In genomic region chr19:38161648-38162354, GRCm38 (mm10) we compare ENCODE assay signal across 24 mouse cellular contexts. TPM values are rescaled to one million over a fixed set of nuclear protein-coding genes. Genes with fewer than 3 reads are reported as not detected.
DNase-seq lines count a peak whose midpoint lies in the region; ATAC-seq and TF ChIP-seq lines count a peak whose summit lies in the region.
"Had no signal": no experiment of that assay in that cellular context is flagged by ENCODE, and none has a peak within 500 bp of the region (broad histone marks: within the 10 kb centered on the region; RNA-seq: fewer than 3 reads in every experiment).

No protein-coding gene starts in this region.

- no peaks in the 10 kb centered on the region for H3K9me3 ChIP-seq in stomach, embryonic 14.5 days (ENCODE audit: control insufficient read depth, low read depth, low read length)
- no peaks in the 10 kb centered on the region for H3K9me3 ChIP-seq in stomach, postnatal 0 days (ENCODE audit: control insufficient read depth, low read length)
- H3K9me3 ChIP-seq in liver, embryonic 11.5 days (ENCODE audit: control insufficient read depth, low read length) = no peaks in the 10 kb centered on the region
- no peaks in the 10 kb centered on the region for H3K9me3 ChIP-seq in liver, embryonic 15.5 days (replicated peaks)
- H3K9me3 ChIP-seq: embryonic facial prominence, embryonic 10.5 days; forebrain, embryonic 13.5 days; G1E; hindbrain, embryonic 12.5 days had no signal

- no peaks in the 10 kb centered on the region for H3K4me1 ChIP-seq in stomach, embryonic 14.5 days (ENCODE audit: control insufficient read depth, insufficient read depth, low read length)
- no peaks in the 10 kb centered on the region for H3K4me1 ChIP-seq in stomach, postnatal 0 days (replicated peaks; ENCODE audit: control insufficient read depth, insufficient read depth)
- H3K4me1 ChIP-seq in liver, embryonic 11.5 days (replicated peaks; ENCODE audit: control insufficient read depth, insufficient read depth, low read length) = no peaks in the 10 kb centered on the region
- H3K4me1 ChIP-seq in liver, embryonic 15.5 days (replicated peaks) = 0 out of 2 replicates have a peak, but pooled peaks cover 4% of the 10 kb centered on the region
- H3K4me1 ChIP-seq: forebrain, embryonic 13.5 days; hindbrain, embryonic 12.5 days had no signal

- 71% methylated on average over 21 of the region's 21 CpGs for WGBS in stomach, embryonic 14.5 days
- WGBS in stomach, postnatal 0 days = 59% methylated on average over 21 of the region's 21 CpGs
- WGBS in liver, embryonic 11.5 days = 69% methylated on average over 21 of the region's 21 CpGs
- 62% methylated on average over 21 of the region's 21 CpGs for WGBS in liver, embryonic 15.5 days (ENCODE audit: insufficient replicate concordance)

- no peak overlapping the region for H3K4me2 ChIP-seq in stomach, embryonic 14.5 days (replicated peaks; ENCODE audit: low read depth, low read length)
- no peak overlapping the region; the same call in 1 of the 2 replicates for H3K4me2 ChIP-seq in stomach, postnatal 0 days (replicated peaks; ENCODE audit: low read depth)
- peak overlapping the region; percentile 36 for H3K4me2 ChIP-seq in liver, embryonic 11.5 days
- H3K4me2 ChIP-seq in liver, embryonic 15.5 days = peak overlapping the region; percentile 37
- H3K4me2 ChIP-seq: forebrain, embryonic 13.5 days; hindbrain, embryonic 12.5 days had no signal

- H3K4me3 ChIP-seq in stomach, embryonic 14.5 days (ENCODE audit: low read depth, low read length) = no peak overlapping the region
- H3K4me3 ChIP-seq in stomach, postnatal 0 days (ENCODE audit: low read depth, low read length) = no peak overlapping the region
- no peak overlapping the region; the same call in 1 of the 2 replicates for H3K4me3 ChIP-seq in liver, embryonic 11.5 days (ENCODE audit: low read depth, low read length)
- peak overlapping the region; percentile 26 for H3K4me3 ChIP-seq in liver, embryonic 15.5 days (replicated peaks)
- H3K4me3 ChIP-seq: embryonic facial prominence, embryonic 10.5 days; forebrain, embryonic 13.5 days; gastrocnemius, adult 2 months; hindbrain, embryonic 12.5 days had no signal

- TF ChIP-seq CTCF in stomach, postnatal 0 days (IDR thresholded peaks at IDR 0.05; ENCODE audit: low read depth) = no peak

- no peaks in the 10 kb centered on the region for H3K27me3 ChIP-seq in stomach, embryonic 14.5 days (ENCODE audit: control insufficient read depth, insufficient read depth, low read length)
- H3K27me3 ChIP-seq in stomach, postnatal 0 days (ENCODE audit: control insufficient read depth, insufficient read depth, low read length) = no peaks in the 10 kb centered on the region
- no peaks in the 10 kb centered on the region for H3K27me3 ChIP-seq in liver, embryonic 11.5 days (replicated peaks; ENCODE audit: control insufficient read depth, insufficient read depth, low read length)
- no peaks in the 10 kb centered on the region for H3K27me3 ChIP-seq in liver, embryonic 15.5 days
- H3K27me3 ChIP-seq: forebrain, embryonic 13.5 days; hindbrain, embryonic 12.5 days had no signal

- 0 out of 2 replicates have a peak, but pooled peaks have one; percentile 53 for ATAC-seq in stomach, embryonic 14.5 days (ENCODE audit: insufficient number of reproducible peaks, insufficient read depth, low FRiP score, low read depth)
- no peak for ATAC-seq in stomach, postnatal 0 days (ENCODE audit: low FRiP score, low TSS enrichment)
- ATAC-seq in liver, embryonic 11.5 days (replicated peaks; ENCODE audit: low FRiP score) = 0 out of 2 replicates have a peak, but pooled peaks have one; percentile 49
- peak; percentile 77 for ATAC-seq in liver, embryonic 15.5 days (ENCODE audit: insufficient read depth)
- ATAC-seq: CD4-positive, CD25-positive, alpha-beta regulatory T cell, adult 4 months; forebrain, embryonic 13.5 days had no signal

- H3K36me3 ChIP-seq in stomach, embryonic 14.5 days (ENCODE audit: control insufficient read depth, insufficient read depth, low read length) = no peaks in the 10 kb centered on the region
- H3K36me3 ChIP-seq in stomach, postnatal 0 days (ENCODE audit: control insufficient read depth, insufficient read depth, low read length) = no peaks in the 10 kb centered on the region
- no peaks in the 10 kb centered on the region for H3K36me3 ChIP-seq in liver, embryonic 11.5 days (ENCODE audit: control insufficient read depth, insufficient read depth, low read length)
- H3K36me3 ChIP-seq in liver, embryonic 15.5 days (replicated peaks) = no peaks in the 10 kb centered on the region
- H3K36me3 ChIP-seq: embryonic facial prominence, embryonic 10.5 days; G1E; hindbrain, embryonic 12.5 days had no signal

- H3K9ac ChIP-seq in stomach, embryonic 14.5 days (replicated peaks; ENCODE audit: low read depth, low read length) = no peak overlapping the region
- H3K9ac ChIP-seq in stomach, postnatal 0 days (ENCODE audit: low read length) = no peak overlapping the region
- H3K9ac ChIP-seq in liver, embryonic 11.5 days (ENCODE audit: low read depth, low read length) = no peak overlapping the region
- H3K9ac ChIP-seq in liver, embryonic 15.5 days = no peak overlapping the region
- H3K9ac ChIP-seq: forebrain, embryonic 13.5 days; hindbrain, embryonic 12.5 days had no signal

- no peak overlapping the region for H3K27ac ChIP-seq in stomach, embryonic 14.5 days (ENCODE audit: low read length)
- H3K27ac ChIP-seq in stomach, postnatal 0 days (replicated peaks) = no peak overlapping the region
- H3K27ac ChIP-seq in liver, embryonic 11.5 days (ENCODE audit: low read depth, low read length) = peak overlapping the region; percentile 70
- H3K27ac ChIP-seq in liver, embryonic 15.5 days (replicated peaks) = peak overlapping the region; percentile 76
- H3K27ac ChIP-seq: embryonic facial prominence, embryonic 10.5 days; forebrain, embryonic 13.5 days; gastrocnemius, adult 2 months; hindbrain, embryonic 12.5 days had no signal

- no peak for TF ChIP-seq EP300 in stomach, postnatal 0 days (optimal IDR thresholded peaks at IDR 0.05)

- no peak for DNase-seq in stomach, postnatal 0 days (ENCODE audit: low spot score)
- no peak for DNase-seq in liver, embryonic 11.5 days (ENCODE audit: low spot score)
- DNase-seq in urinary bladder, postnatal 4 days (ENCODE audit: low spot score in 2 of 2) = no peak
- DNase-seq in thymus, postnatal 0 days (ENCODE audit: low spot score) = no peak
- DNase-seq in cerebellum, adult 11-12 months = no peak
- DNase-seq in c-Kit-positive CD71-positive TER-119-positive erythroid progenitor cells, embryonic 14.5 days (ENCODE audit: low spot score) = no peak
- DNase-seq: adrenal gland, postnatal 14 days; B cell, adult 2 months; cerebellum, adult 2 months; cerebellum, postnatal 10 days; gastrocnemius, adult 2 months; gastrocnemius, postnatal 36 days; heart, adult 11 months; heart, postnatal 10 days; heart, postnatal 4 days had no signal

RNA-seq across cellular contexts. Expression of gene Pde6c, which starts 29.2 kb away (rescaled TPM):
- 0.15 and 0.27 TPM in 2 replicates for polyA plus RNA-seq in stomach, embryonic 14.5 days (2014; fragmentation: Nextera tagmentation; extraction: Ambion mirVana)
- 0.02 and 0.11 TPM in 2 replicates for polyA plus RNA-seq in stomach, postnatal 0 days (2015; fragmentation: Nextera tagmentation; extraction: Ambion mirVana)
- 2.4 and 4.0 TPM in 2 replicates for polyA plus RNA-seq in liver, embryonic 11.5 days (2014; fragmentation: Nextera tagmentation; extraction: Ambion mirVana)
- 5.5 and 5.8 TPM in 2 replicates for polyA plus RNA-seq in liver, embryonic 15.5 days (2015; fragmentation: Nextera tagmentation; extraction: Ambion mirVana)
- polyA plus RNA-seq in thymus, postnatal 0 days (2015; fragmentation: Nextera tagmentation; extraction: Ambion mirVana) = not detected in 2 replicates
- polyA plus RNA-seq: CD4-positive, CD25-positive, alpha-beta regulatory T cell, adult 4 months; embryonic facial prominence, embryonic 10.5 days; embryonic facial prominence, embryonic 14.5 days; forebrain, embryonic 13.5 days; G1E; heart, embryonic 14.5 days had no signal

RNA-seq across cellular contexts. Expression of gene Rbp4, which starts 36.7 kb away (rescaled TPM):
- polyA plus RNA-seq in stomach, embryonic 14.5 days (2014; fragmentation: Nextera tagmentation; extraction: Ambion mirVana) = 19.9 and 21.4 TPM in 2 replicates
- polyA plus RNA-seq in stomach, postnatal 0 days (2015; fragmentation: Nextera tagmentation; extraction: Ambion mirVana) = 21.3 and 31.7 TPM in 2 replicates
- 1,416 and 1,448 TPM in 2 replicates for polyA plus RNA-seq in liver, embryonic 11.5 days (2014; fragmentation: Nextera tagmentation; extraction: Ambion mirVana)
- polyA plus RNA-seq in liver, embryonic 15.5 days (2015; fragmentation: Nextera tagmentation; extraction: Ambion mirVana) = 1,815 and 1,906 TPM in 2 replicates
- 1.0 and 1.1 TPM in 2 replicates for polyA plus RNA-seq in thymus, postnatal 0 days (2015; fragmentation: Nextera tagmentation; extraction: Ambion mirVana)
- polyA plus RNA-seq: CD4-positive, CD25-positive, alpha-beta regulatory T cell, adult 4 months; G1E had no signal

Comparison
In these comparisons a context has a peak if more than half of its experiments do, and no peak if none do; other contexts are left out.
1. H3K27ac ChIP-seq: peak in liver, embryonic 11.5 days (single experiment) and liver, embryonic 15.5 days (single experiment); none in stomach, embryonic 14.5 days (single experiment) and stomach, postnatal 0 days (single experiment).
2. H3K4me2 ChIP-seq: peak in liver, embryonic 11.5 days (single experiment) and liver, embryonic 15.5 days (single experiment); none in stomach, embryonic 14.5 days (single experiment) and stomach, postnatal 0 days (single experiment).
3. RNA of gene Rbp4, which starts 36.7 kb away (polyA plus RNA-seq): 1,815 to 1,906 TPM in liver, embryonic 15.5 days and 1,416 to 1,448 TPM in liver, embryonic 11.5 days; 21.3 to 31.7 TPM in stomach, postnatal 0 days, 19.9 to 21.4 TPM in stomach, embryonic 14.5 days and 1.0 to 1.1 TPM in thymus, postnatal 0 days; every median in the first group is over 10 times any median in the second.